Comparison of ENCODE assay signal across 9 mouse cellular contexts in the genomic region with DNA sequence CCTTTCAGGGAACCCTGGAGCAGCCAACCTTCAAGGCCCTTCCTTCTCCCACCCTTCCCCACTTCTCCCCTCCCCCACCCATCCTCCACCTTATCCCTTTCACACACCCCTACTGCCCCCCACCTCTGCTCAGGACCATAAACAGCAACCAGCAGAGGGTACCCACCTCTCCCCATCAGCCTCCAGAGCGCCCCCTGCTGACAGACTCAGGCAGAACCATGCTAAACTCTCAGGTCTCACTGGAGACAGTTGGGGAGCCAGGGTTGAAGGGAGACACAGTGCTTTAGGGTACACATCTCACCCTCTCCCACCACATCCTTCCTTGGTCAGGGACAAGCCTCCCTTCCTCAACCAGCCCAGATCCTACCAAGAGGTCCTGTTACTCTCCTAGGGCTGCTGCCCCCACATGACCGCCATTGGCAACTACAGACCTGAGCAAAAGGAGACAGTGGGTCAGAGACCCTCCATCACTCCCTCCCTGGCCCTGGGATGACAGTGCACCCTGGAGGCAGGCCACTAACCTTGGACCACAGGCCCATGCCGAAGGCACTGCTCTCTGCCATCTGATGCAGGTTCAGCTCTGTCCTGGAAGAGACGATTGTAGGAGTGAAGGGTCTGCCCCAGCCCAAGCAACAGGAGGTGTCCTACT. TPM values are rescaled to one million over a fixed set of nuclear protein-coding genes. Genes with fewer than 3 reads are reported as not detected.
DNase-seq lines count a peak whose midpoint lies in the region; ATAC-seq and TF ChIP-seq lines count a peak whose summit lies in the region.
"Had no signal": no experiment of that assay in that cellular context is flagged by ENCODE, and none has a peak within 500 bp of the region (broad histone marks: within the 10 kb centered on the region; RNA-seq: fewer than 3 reads in every experiment).

No protein-coding gene starts in this region.

- H3K4me3 ChIP-seq in kidney, embryonic 16.5 days (ENCODE audit: low read length), result no peak overlapping the region
- H3K4me3 ChIP-seq in bone marrow, adult 2 months (replicated peaks; ENCODE audit: control insufficient read depth, low read depth, low read length), result no peak overlapping the region
- H3K4me3 ChIP-seq in forebrain, embryonic 15.5 days, result no peak overlapping the region
- H3K4me3 ChIP-seq in lung, embryonic 14.5 days (ENCODE audit: low read depth, low read length), result no peak overlapping the region
- H3K4me3 ChIP-seq: heart, embryonic 15.5 days had no signal

- no peaks in the 10 kb centered on the region for H3K9me3 ChIP-seq in kidney, embryonic 16.5 days (ENCODE audit: low read length)
- H3K9me3 ChIP-seq in forebrain, embryonic 15.5 days, result no peaks in the 10 kb centered on the region
- H3K9me3 ChIP-seq in lung, embryonic 14.5 days (ENCODE audit: low read depth, low read length), result no peaks in the 10 kb centered on the region
- H3K9me3 ChIP-seq: heart, embryonic 15.5 days had no signal

- H3K9ac ChIP-seq in kidney, embryonic 16.5 days (replicated peaks; ENCODE audit: low read length), result no peak overlapping the region
- H3K9ac ChIP-seq in forebrain, embryonic 15.5 days (replicated peaks), result no peak overlapping the region
- no peak overlapping the region for H3K9ac ChIP-seq in lung, embryonic 14.5 days
- H3K9ac ChIP-seq: heart, embryonic 15.5 days had no signal

- 48% methylated on average over 4 of the region's 4 CpGs for WGBS in kidney, embryonic 16.5 days
- WGBS in bone marrow, adult 2 months, result 50% methylated on average over 4 of the region's 4 CpGs
- 48% methylated on average over 4 of the region's 4 CpGs for WGBS in forebrain, embryonic 15.5 days
- WGBS in lung, embryonic 14.5 days, result 40% methylated on average over 4 of the region's 4 CpGs

- no peak overlapping the region for H3K27ac ChIP-seq in kidney, embryonic 16.5 days (ENCODE audit: low read length)
- H3K27ac ChIP-seq in bone marrow, adult 2 months (ENCODE audit: control insufficient read depth, insufficient read depth, low read depth, low read length, poor library complexity), result no peak overlapping the region
- no peak overlapping the region for H3K27ac ChIP-seq in forebrain, embryonic 15.5 days (replicated peaks)
- H3K27ac ChIP-seq in lung, embryonic 14.5 days (ENCODE audit: low read depth), result no peak overlapping the region
- H3K27ac ChIP-seq: heart, embryonic 15.5 days had no signal

- H3K27me3 ChIP-seq in kidney, embryonic 16.5 days (ENCODE audit: insufficient read depth, low read length), result no peaks in the 10 kb centered on the region
- H3K27me3 ChIP-seq in forebrain, embryonic 15.5 days, result no peaks in the 10 kb centered on the region
- H3K27me3 ChIP-seq in lung, embryonic 14.5 days (ENCODE audit: insufficient read depth, low read length), result no peaks in the 10 kb centered on the region
- H3K27me3 ChIP-seq: heart, embryonic 15.5 days had no signal

- no peak for TF ChIP-seq POLR2A in bone marrow, adult 2 months (IDR thresholded peaks at IDR 0.05; ENCODE audit: borderline replicate concordance, control insufficient read depth, low read depth, low read length)

- peak; percentile 51; the same call in 1 of the 2 replicates for TF ChIP-seq CTCF in bone marrow, adult 2 months (IDR thresholded peaks at IDR 0.05; ENCODE audit: control insufficient read depth, insufficient read depth, low read length)
- peak; percentile 81 for TF ChIP-seq CTCF in lung, embryonic 14.5 days (IDR thresholded peaks at IDR 0.05; ENCODE audit: low read depth)

- peak; percentile 30 for DNase-seq in kidney, adult 18-20 months
- DNase-seq in MN1 (ENCODE audit: low spot score), result peak; percentile 51
- DNase-seq in lung, embryonic 14.5 days, result peak; percentile 58
- DNase-seq in thymus, postnatal 36 days, result peak; percentile 19 to 28
- DNase-seq in spleen, adult 12 weeks (ENCODE audit: low spot score), result no peak

- no peak overlapping the region for H3K4me2 ChIP-seq in kidney, embryonic 16.5 days (replicated peaks; ENCODE audit: low read depth, low read length)
- H3K4me2 ChIP-seq in forebrain, embryonic 15.5 days (replicated peaks), result no peak overlapping the region
- H3K4me2 ChIP-seq in lung, embryonic 14.5 days, result no peak overlapping the region
- H3K4me2 ChIP-seq: heart, embryonic 15.5 days had no signal

- no peaks in the 10 kb centered on the region for H3K36me3 ChIP-seq in kidney, embryonic 16.5 days (ENCODE audit: insufficient read depth, low read length)
- no peaks in the 10 kb centered on the region for H3K36me3 ChIP-seq in forebrain, embryonic 15.5 days
- H3K36me3 ChIP-seq in lung, embryonic 14.5 days (ENCODE audit: insufficient read depth), result no peaks in the 10 kb centered on the region

- 0 out of 2 replicates have a peak, but pooled peaks cover 1% of the 10 kb centered on the region for H3K4me1 ChIP-seq in kidney, embryonic 16.5 days (ENCODE audit: insufficient read depth, low read length)
- H3K4me1 ChIP-seq in bone marrow, adult 2 months (ENCODE audit: control insufficient read depth, insufficient read depth, low read length), result no peaks in the 10 kb centered on the region
- H3K4me1 ChIP-seq in forebrain, embryonic 15.5 days, result peaks cover under 1% of the 10 kb centered on the region; the same call in 1 of the 2 replicates
- no peaks in the 10 kb centered on the region for H3K4me1 ChIP-seq in lung, embryonic 14.5 days (ENCODE audit: insufficient read depth)
- H3K4me1 ChIP-seq: heart, embryonic 15.5 days had no signal

- ATAC-seq in kidney, embryonic 16.5 days (ENCODE audit: low FRiP score, low TSS enrichment), result no peak
- 0 out of 2 replicates have a peak, but pooled peaks have one; percentile 19 for ATAC-seq in forebrain, embryonic 15.5 days (replicated peaks)
- peak; percentile 28; the same call in 1 of the 2 replicates for ATAC-seq in lung, embryonic 14.5 days (ENCODE audit: insufficient read depth)

RNA-seq across cellular contexts. Expression of a gene that starts 31.3 kb away (rescaled TPM):
- polyA plus RNA-seq in kidney, embryonic 16.5 days (2015; fragmentation: Nextera tagmentation; extraction: Ambion mirVana), result 0.39 and 0.41 TPM in 2 replicates
- polyA plus RNA-seq in bone marrow, adult 2 months (2011; ENCODE audit: insufficient read depth, insufficient read length, low replicate concordance, missing spikeins), result 0.27 and 0.90 TPM in 2 replicates
- 0.82 and 1.2 TPM in 2 replicates for polyA plus RNA-seq in forebrain, embryonic 15.5 days (2015; fragmentation: Nextera tagmentation; extraction: Ambion mirVana)
- 0.70 and 0.80 TPM in 2 replicates for polyA plus RNA-seq in lung, embryonic 14.5 days (2014; fragmentation: Nextera tagmentation; extraction: Ambion mirVana)
